Mouse (Mus musculus) heart, postnatal 10 days (tissue): ENCODE measurements around the gene Mylk. TPM values are rescaled to one million over a fixed set of nuclear protein-coding genes. Genes with fewer than 3 reads are reported as not detected.

ENCODE experiments used
- DNase-seq, 2 experiments: peaks; one replicate each; pipeline ENCODE4 v3.0.0; 2021
- intact Hi-C: fragments of 180-260 bp; cut with DNase I; formaldehyde crosslinking; loops from one replicate; pipeline ENCODE4 v1.15.1; 2025
- total RNA-seq, 2 experiments: library from RNA; stranded (reverse); gene quantifications; 2 replicates each; pipeline ENCODE4 v1.2.3; 2021

Gene Mylk
- total RNA-seq, 2 experiments from 2014 or later: 38.2 to 41.8 TPM

DNA sequence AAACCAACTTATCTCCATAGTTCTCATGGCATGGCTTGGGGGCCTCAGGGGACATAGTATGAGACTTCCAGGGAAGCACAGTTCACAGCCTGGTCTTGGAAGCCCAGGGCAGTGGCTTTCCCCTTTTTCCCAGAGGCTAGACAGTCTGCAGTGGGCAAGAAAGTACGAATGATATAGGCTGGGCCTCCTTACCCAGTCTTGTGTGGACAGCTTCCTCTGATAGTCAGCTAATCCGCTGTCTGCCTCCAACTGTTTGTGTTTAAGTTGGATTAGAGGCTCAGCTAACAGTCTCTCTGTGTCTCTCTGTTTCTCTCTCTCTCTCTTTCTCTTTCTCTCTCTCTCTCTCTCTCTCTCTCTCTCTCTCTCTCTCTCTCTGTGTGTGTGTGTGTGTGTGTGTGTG, 156.0 kb downstream of the Mylk start:
- DNase-seq: no peak
- intact Hi-C loops: no loop called here

DNA sequence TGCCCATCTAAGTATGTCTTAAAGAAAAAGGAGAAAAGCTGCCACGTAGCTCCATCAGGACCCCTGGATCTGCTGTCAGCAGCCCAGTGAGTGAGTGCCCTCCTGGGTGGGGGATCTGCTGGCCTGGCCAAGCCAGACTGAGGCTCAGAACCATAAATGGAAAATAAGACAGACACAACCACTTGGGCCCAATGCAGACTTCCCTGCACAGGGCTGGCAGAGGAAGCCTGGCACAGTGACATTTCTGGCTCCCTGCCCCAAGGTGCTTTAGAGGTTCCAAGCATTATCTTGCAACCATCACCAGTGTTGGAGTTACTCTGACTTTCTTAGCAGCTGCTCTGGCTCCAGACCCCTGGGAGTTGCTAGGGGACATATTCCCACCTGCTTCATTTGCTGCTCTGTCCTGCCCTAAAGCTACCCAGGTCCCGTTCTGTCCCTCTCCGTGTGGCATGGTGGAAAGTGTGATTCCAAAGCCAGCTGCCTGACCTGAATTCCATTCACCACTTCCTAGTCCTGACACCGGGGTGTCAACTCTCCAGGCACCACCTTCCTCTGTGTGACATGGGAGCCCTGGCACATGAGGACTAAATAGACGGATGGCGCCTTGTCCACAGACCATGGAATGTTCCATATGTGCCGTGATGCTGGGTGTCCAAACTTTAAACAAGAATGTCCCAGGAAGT, 156.7 kb downstream of the Mylk start:
- intact Hi-C loops: loop anchor here (1.0 kb wide), 1 partner anchor 66 kb away; no protein-coding TSS in a partner anchor
- DNase-seq: peak; percentile 72 to 73

DNA sequence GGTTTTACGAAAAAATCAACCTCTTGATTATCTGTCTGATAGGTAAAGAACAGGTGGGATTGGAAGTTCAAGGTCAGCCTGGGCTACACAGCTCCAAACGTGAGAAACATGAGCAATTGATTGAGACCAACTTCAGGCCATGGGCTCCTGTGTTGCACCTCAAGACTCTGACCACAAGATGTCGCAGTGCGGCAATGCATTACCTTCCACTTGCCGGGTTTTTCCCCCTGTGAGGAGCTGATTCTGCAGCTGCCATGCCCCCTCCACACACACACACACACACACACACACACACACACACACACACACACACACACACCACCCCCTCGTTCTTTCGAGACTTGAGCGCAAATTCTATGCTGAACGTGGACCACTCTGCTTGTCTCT, 157.3 kb downstream of the Mylk start:
- intact Hi-C loops: loop anchor here (1.0 kb wide), 1 partner anchor 65 kb away; no protein-coding TSS in a partner anchor

DNA sequence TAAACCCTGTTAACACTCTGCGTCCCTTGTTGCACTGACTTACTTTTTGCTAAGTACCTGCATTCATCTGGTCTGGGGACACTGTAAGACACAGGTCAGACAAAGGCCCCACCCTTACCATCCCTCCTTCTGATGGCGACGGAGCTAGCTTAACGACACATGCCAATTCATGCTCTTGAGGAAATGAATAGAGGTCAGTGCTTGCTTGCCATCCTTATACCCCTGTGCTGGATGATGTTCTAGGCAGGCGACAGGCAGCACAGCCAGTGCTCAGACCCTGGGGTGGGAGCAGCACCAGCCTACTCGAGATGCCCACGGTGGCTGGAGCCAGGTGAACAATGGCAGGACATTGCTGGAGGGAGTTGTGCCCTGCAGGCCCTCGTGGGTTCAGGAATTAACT, 157.8 kb downstream of the Mylk start:
- intact Hi-C loops: loop anchor here (1.0 kb wide), 1 partner anchor 65 kb away; no protein-coding TSS in a partner anchor
- DNase-seq: no peak

More for the DNA sequence above, 157.3 kb downstream of the Mylk start:
- peak; percentile 86 to 91 for DNase-seq

DNA sequence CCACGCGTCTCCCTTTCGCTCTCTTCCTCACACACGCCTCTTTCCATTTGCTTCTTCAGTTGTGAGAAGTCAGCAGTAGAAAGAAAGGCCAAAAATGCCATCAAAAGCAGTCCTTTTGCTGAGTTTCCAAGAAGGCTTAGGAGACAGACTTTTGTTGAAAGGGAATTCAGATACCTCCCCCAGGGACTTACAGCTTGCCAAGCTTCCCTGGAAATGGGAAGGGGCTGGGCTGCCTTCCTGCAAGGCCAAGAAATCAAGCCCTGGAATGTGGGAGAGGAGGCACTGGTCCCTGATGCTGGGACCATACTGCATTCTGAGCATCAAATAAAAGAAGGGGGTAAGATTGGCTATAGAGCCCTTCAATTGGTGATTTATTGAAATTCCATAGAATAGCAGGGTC, 159.9 kb downstream of the Mylk start:
- peak in 1 of 2 experiments; percentile 41 for DNase-seq
- intact Hi-C loops: no loop called here

DNA sequence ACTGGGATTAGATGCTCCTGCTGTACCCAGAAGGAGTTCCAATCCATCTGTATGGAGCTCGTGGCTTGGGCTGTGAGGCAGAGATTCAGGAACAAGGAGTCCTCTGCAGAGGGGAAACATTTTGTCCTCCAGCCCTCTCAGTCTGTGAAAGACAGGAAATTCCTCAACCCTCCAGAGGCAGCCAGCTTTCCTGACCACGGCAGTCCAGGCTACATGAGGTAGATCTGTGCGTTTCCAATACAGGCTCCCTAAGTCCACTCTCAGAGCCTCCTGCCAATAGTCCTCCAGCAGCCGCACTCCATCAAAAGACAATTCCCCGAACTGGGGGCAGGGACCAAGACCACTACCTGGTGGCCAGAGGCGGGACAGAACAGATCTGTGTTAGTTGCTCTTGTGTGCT, 164.4 kb downstream of the Mylk start:
- intact Hi-C loops: no loop called here
- DNase-seq: peak; percentile 62 to 65

DNA sequence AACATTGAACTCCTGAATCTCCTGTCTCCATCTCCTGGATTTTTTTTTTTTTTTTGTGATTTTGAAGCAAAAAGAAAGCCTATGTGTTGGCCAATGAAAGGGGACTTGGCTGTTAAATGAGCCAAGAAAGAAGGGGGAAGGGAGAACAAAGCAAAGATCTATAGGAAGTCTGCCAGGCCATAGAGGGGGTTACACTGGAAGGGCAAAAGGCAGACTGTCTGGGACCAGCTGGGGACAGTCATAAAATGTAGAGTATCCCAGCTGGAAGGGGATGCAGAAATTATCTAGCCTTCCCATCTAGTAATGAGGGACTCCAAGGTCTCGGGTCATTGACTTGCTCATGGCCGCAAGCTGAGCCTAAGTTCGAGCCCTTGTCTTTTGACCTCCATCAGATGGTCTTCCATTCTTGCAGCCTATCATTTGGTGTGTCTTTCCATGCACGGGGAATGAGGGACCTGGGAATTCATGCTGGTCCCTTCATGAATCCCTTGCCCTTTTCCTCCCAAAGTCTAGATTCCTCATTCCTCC, 172.4 kb downstream of the Mylk start:
- intact Hi-C loops: no loop called here

DNA sequence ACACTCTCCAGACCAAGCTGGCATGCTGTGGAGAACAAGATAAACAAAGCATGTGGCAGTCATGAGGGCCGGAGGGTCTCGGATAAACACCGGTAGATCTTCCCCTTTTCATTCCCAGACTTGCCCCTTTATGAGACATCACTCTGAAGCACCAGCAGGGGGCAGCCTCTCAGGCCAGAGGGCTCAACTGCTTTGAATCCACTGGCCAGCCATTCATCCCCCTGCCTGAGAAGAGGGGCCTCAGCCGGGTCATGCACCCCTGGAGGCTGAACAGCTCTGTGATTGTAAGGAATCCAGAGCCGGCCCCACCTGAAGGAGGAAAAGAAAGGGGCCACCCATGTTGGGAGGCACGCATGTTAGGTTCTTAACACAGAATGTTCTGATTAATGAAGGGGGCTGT, 175.2 kb downstream of the Mylk start:
- peak; percentile 63 to 71 for DNase-seq
- intact Hi-C loops: loop anchor here (1.0 kb wide), 1 partner anchor 47 kb away; no protein-coding TSS in a partner anchor

More for the DNA sequence above, 172.4 kb downstream of the Mylk start:
- DNase-seq: no peak

DNA sequence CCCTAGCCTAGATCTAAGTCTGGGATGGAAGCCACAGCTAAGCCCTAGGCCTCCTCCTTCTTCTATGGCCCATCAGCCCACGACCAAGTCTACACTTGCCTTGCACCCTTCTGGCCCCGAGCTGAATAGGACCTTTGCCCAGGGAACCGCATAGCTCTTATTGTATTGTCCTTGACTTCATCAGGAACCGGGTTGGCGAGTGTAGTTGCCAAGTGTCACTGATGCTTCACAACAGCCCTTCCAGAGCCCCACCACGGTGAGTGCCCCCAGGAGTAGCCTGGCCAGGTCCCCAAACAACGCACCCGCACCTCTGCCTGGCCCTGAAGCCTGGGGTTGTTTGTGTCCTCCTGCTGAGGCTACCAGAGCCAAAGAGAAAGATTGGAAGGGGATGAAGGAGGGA, 175.9 kb downstream of the Mylk start:
- no peak for DNase-seq
- intact Hi-C loops: loop anchor here (1.0 kb wide), 1 partner anchor 46 kb away; no protein-coding TSS in a partner anchor

DNA sequence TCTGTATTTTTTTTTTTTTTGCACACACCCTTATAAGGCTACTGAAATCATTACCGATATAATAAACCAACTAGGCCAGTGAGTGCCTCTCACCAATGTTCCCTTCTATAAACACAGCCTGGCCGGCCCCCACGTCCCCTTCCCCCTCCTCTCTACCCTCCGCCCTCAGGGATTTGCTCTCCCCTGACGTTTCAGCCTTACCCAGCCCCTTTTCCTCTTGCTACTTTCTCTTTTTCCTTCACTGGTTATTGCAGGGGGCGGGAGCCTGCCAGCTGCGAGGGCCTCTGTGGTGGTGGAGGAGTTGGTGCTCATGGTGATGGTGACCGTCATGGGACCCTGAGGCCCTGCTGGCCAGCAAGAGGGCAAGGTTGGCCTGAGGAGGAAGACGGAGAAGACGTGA, 176.3 kb downstream of the Mylk start:
- no peak for DNase-seq
- intact Hi-C loops: no loop called here

DNA sequence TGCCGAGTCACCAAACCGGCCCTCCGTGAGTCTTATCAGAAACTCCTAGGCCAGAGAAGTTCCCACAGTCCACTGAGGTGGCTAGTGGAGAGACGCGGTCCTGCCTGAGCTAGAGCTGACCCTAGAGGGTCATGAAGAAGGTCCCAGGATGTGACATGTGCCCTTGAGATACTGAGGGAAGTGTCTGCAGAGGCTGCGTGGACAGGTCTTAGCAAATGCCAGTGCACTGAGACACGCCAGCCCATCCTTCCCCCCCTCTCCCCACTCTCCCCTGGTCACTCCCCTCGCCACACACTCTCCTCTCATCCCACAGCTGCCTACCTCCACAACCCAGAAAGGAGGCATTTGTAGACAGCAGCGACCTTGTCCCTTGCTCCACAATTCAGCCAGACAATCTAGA, 178.6 kb downstream of the Mylk start:
- intact Hi-C loops: loop anchor here (2.0 kb wide), 1 partner anchor 35 kb away; no protein-coding TSS in a partner anchor
- DNase-seq: no peak

DNA sequence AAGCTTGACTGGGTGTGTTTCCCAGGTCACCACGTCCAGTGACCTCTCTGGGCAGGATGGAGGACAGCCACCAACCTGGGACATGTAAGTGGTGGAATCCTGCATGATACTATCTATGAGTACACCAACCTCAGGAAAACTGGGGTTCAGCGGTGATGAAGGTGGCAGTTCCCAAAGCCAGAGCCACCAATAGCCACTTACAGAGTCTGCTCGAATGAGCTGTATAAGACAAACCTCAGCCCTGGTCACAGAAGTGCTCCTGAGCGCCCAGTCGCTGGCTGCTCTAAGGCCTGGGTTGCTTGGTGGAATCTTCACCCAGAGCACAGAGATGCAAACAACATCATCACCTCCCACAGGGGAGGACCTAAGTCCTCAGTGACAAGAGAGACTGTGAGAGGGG, 179.3 kb downstream of the Mylk start:
- DNase-seq: no peak
- intact Hi-C loops: loop anchor here (2.0 kb wide), 1 partner anchor 34 kb away; no protein-coding TSS in a partner anchor

DNA sequence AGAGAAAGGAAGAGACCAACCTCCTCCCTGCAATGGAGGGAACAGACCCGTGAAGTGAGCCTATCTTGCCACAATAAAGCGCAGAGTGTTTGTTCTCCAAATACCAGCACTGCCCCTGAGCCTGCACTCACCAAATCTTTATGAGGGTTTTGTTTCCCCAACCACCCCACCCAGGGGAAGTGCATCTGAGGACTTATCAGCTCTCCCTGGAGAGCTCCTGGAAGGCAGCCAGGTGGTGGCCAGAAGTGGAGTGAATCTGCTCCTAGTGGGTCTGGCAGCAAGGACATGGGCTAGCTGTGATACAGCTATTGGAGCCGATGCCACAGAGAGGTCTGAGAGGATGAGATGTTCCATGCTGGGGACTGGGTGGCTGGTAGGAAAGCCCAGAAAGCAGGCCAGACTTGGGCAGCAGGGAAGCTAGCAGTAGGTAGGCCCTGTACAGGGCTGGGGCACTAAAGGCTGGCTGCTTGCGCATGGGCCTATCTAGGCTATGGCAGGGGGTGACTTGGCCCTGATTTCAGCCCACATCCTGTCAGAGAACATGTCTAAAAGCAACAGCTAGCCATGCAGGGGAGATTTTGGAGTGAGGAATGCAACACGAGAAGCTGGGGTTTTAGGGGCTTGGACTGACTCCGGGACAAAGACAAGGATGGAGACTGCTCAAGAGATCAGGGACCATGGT, 180.1 kb downstream of the Mylk start:
- intact Hi-C loops: loop anchor here (2.0 kb wide), 1 partner anchor 34 kb away; no protein-coding TSS in a partner anchor
- DNase-seq: peak; percentile 87 to 89

DNA sequence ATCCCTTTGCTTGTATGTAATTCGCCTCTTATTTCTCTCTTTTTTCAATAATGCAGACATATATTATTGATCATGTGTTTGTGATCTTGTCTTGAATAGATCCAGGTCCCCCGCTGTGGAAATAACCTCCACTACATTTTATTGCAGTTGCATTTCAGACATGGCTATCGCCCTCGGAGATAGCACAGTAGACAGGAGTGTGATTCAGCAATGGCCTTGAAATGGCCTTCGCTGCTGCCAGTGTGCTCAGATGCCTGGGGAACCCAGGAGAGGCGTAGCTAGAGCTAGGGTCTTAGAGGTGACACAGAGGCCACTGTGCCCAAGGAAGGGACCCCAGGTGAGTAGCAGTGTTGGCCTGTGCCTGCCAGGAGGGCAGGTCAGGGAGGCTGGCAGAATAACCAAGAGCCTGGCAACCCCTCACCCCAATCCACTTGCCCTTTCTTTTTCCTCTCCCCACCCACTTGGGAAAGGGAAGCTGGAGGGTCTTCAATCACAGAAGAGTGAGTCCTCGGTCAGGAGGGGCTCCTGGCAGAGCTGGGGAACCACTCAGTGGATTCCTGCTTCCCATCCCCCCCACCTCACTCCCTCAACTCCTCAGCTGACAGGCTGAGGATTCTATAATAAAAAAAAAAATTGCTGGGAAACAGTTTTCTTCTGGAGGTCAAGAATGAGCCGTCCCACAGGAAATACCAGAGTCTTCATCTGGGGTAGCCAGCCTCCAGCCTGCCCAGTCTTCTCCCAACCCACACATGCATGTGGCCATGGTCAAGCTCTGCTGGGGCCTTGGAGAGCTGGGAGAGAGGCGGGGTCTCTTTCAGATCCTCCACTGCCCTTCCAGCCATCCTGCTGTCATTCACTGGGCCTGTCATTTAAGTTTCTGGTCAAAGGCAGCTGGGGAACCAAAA, 181.8 kb downstream of the Mylk start:
- intact Hi-C loops: no loop called here
- DNase-seq: no peak

DNA sequence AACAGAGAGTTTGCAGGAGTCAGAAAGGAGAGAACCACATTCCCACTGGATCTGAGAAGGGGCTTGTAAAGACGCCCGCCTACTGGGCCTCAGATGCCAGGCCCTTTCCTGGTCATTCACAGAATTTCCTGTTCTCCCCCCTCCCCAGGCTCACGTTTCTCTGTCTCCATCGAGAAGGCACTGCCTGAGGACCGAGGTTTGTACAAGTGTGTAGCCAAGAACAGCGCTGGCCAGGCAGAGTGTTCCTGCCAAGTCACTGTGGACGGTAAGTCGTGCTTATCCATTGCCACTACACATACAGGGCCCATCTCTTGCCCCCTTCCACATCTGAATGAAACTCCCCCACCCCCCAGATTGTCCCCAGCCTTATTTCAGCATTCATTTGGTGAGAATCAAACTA, 184.7 kb downstream of the Mylk start:
- DNase-seq: no peak
- intact Hi-C loops: no loop called here

DNA sequence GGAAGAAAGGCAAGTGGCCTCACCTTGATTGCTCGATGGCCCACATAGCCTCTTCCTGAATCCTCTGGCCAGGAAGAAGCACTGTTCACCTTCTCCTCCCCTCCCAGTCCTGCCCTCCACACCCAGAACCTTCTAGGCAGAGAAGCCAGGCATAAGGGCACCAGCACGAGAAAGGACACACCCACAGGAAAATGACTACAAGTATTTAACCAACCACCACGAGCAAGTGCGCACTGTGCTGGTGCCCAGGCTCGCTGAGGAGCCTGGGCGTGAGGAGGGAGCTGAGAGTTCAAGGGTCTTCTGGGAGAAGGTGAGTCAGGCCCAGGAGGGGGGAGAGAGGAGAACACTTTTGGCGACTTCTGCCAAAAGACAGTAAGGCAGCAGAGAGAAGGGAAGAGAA, 185.1 kb downstream of the Mylk start:
- intact Hi-C loops: no loop called here
- DNase-seq: no peak

DNA sequence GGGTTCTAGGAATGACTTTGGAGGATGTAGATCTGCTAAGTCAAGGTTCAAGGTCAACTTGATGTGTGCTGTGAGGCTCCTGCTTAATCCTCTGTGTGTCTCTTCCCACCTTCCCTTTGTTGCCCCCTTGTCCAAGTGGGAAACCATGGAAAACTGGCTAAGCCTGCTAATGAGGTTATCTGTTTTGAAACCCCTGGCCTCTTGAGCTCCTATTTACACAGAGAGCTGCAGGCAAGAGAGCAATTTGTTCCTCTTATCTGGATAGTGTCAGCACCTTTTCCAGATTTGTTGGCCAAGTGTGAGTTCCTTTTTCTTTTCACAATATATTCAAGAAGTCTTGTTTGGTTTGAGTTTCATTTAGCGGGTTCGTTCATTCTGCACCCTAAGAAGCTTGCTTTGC, 186.3 kb downstream of the Mylk start:
- intact Hi-C loops: no loop called here
- no peak for DNase-seq

DNA sequence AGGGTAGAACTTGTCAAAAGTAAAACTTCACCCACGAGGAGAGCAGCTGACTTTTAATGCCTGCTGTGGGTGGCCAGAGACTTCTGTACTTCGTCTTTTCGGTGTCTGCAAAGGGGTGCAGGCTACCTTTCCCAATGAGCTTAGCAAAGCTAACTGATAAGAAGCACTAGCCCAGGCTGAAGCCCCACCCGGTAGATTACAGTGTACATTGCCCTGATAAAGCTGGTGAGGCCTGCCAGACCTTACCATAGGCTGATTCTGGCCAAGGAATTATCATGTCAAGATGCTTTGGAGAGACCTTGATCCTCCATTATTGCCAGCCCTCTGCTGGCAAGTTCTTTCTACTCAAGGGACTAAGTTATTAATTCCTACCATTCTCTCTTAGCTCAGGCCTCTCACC, 188.2 kb downstream of the Mylk start:
- no peak for DNase-seq
- intact Hi-C loops: no loop called here

DNA sequence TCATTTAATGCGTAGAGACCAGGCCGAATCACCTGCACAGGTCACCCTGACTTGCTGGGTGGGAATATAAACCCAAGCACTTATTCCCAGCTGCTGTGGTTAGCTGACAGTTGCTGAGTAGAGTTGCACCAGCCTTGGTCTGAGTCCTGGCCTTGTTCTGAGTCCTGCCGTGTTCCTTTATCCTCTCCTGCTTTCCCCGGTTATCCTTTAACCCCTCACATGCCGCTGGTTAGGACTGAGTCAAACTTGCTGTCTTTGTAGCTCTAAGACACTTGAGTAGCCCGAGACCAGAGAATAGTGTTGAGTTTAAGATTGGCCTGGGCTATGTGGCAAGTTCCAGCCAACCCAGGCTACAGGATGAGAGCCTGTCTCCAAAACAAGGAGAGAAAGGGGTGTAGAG, 189.5 kb downstream of the Mylk start:
- DNase-seq: no peak

DNA sequence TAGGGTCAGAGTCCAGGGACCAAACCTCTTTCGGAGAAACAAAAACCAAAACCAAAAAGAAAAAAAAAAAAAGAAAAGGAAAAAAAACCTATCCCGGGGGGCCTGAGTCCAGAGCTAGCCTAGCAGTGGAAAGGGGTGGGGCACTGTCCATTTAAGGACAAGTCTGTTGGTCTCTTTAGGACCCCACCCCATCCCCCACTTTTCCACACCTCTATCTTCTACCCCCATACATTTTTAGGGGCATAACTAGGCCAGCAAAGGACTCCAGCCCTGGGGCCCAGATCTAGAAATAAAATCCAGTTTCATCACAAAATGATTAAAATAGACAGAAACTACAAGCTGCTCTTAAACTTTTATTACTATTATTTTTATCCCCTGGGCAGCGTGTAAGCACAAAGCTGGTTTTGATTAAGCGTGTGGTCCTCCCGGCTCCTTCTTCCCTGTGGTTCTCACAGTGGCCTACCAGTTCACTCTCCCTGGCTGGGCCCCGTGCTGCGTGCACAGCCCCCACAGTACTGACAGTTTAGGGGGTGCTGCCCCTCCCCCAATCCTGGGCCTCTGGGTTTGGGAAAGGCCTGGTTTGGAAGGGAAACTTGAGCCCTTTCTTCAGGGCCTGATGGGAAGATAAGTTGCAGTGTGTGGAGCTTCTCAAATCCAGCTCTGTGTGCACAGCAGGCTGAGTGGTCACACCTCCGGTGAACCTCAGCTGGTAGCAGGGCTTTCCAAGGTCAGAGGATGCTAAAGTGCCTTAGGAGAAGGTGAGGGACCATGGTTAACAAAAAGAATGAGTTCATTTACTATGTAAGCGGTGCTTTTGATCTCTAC, 190.7 kb downstream of the Mylk start:
- intact Hi-C loops: no loop called here
- no peak for DNase-seq

More for the DNA sequence above, 189.5 kb downstream of the Mylk start:
- intact Hi-C loops: no loop called here
